26 mouse cellular contexts compared by ENCODE assay signal in genomic region chr12:57401126-57401525, GRCm38 (mm10).
DNase-seq lines count a peak whose midpoint lies in the region; ATAC-seq and TF ChIP-seq lines count a peak whose summit lies in the region.
"Had no signal": no experiment of that assay in that cellular context is flagged by ENCODE, and none has a peak within 500 bp of the region (broad histone marks: within the 10 kb centered on the region; RNA-seq: fewer than 3 reads in every experiment).

No protein-coding gene starts in this region.

- H3K27ac ChIP-seq in hindbrain, embryonic 15.5 days (replicated peaks), result no peak overlapping the region
- no peak overlapping the region for H3K27ac ChIP-seq in hindbrain, embryonic 11.5 days (ENCODE audit: low read depth, low read length)
- H3K27ac ChIP-seq in forebrain, embryonic 14.5 days (ENCODE audit: low read depth, low read length), result no peak overlapping the region
- H3K27ac ChIP-seq in midbrain, embryonic 12.5 days (replicated peaks), result no peak overlapping the region
- H3K27ac ChIP-seq in midbrain, postnatal 0 days (ENCODE audit: low read depth, low read length), result no peak overlapping the region
- H3K27ac ChIP-seq: gastrocnemius, adult 2 months; heart, adult 2 months; liver, embryonic 14.5 days; stomach, postnatal 0 days had no signal

- H3K9me3 ChIP-seq in hindbrain, embryonic 15.5 days, result no peaks in the 10 kb centered on the region
- no peaks in the 10 kb centered on the region for H3K9me3 ChIP-seq in hindbrain, embryonic 11.5 days (ENCODE audit: control insufficient read depth, low read length)
- H3K9me3 ChIP-seq in forebrain, embryonic 14.5 days (replicated peaks; ENCODE audit: control insufficient read depth, low read length), result no peaks in the 10 kb centered on the region
- H3K9me3 ChIP-seq in midbrain, embryonic 12.5 days, result no peaks in the 10 kb centered on the region
- H3K9me3 ChIP-seq in midbrain, postnatal 0 days (ENCODE audit: low read length), result no peaks in the 10 kb centered on the region
- H3K9me3 ChIP-seq: heart, embryonic 12.5 days had no signal

- no peaks in the 10 kb centered on the region for H3K27me3 ChIP-seq in hindbrain, embryonic 15.5 days
- H3K27me3 ChIP-seq in hindbrain, embryonic 11.5 days (ENCODE audit: control insufficient read depth, insufficient read depth, low read length), result no peaks in the 10 kb centered on the region
- H3K27me3 ChIP-seq in forebrain, embryonic 14.5 days (replicated peaks; ENCODE audit: control insufficient read depth, insufficient read depth, low read length), result no peaks in the 10 kb centered on the region
- H3K27me3 ChIP-seq in midbrain, embryonic 12.5 days, result peaks cover 4% of the 10 kb centered on the region; the same call in 1 of the 2 replicates
- no peaks in the 10 kb centered on the region for H3K27me3 ChIP-seq in midbrain, postnatal 0 days (ENCODE audit: insufficient read depth, low read length)
- H3K27me3 ChIP-seq: heart, embryonic 12.5 days had no signal

- WGBS in hindbrain, embryonic 15.5 days, result 38% methylated on average over 7 of the region's 7 CpGs
- 45% methylated on average over 7 of the region's 7 CpGs for WGBS in hindbrain, embryonic 11.5 days
- WGBS in forebrain, embryonic 14.5 days, result 5% methylated on average over 7 of the region's 7 CpGs
- 12% methylated on average over 7 of the region's 7 CpGs for WGBS in midbrain, embryonic 12.5 days
- WGBS in midbrain, postnatal 0 days, result 29% methylated on average over 7 of the region's 7 CpGs

- H3K36me3 ChIP-seq in hindbrain, embryonic 15.5 days, result no peaks in the 10 kb centered on the region
- H3K36me3 ChIP-seq in hindbrain, embryonic 11.5 days (ENCODE audit: control insufficient read depth, insufficient read depth, low read length), result no peaks in the 10 kb centered on the region
- H3K36me3 ChIP-seq in forebrain, embryonic 14.5 days (ENCODE audit: control insufficient read depth, insufficient read depth, low read length), result no peaks in the 10 kb centered on the region
- no peaks in the 10 kb centered on the region for H3K36me3 ChIP-seq in midbrain, embryonic 12.5 days
- H3K36me3 ChIP-seq in midbrain, postnatal 0 days (ENCODE audit: insufficient read depth, low read length), result no peaks in the 10 kb centered on the region
- H3K36me3 ChIP-seq: heart, embryonic 12.5 days had no signal

- 0 out of 2 replicates have a peak overlapping the region, but pooled peaks have one; percentile 2 for H3K4me2 ChIP-seq in hindbrain, embryonic 15.5 days
- H3K4me2 ChIP-seq in hindbrain, embryonic 11.5 days (replicated peaks; ENCODE audit: low read depth, low read length), result no peak overlapping the region
- no peak overlapping the region for H3K4me2 ChIP-seq in forebrain, embryonic 14.5 days (ENCODE audit: low read length)
- H3K4me2 ChIP-seq in midbrain, embryonic 12.5 days (replicated peaks), result peak overlapping the region; percentile 37
- no peak overlapping the region for H3K4me2 ChIP-seq in midbrain, postnatal 0 days (ENCODE audit: low read depth, low read length, poor library complexity, severe bottlenecking)
- H3K4me2 ChIP-seq: heart, embryonic 12.5 days had no signal

- no peaks in the 10 kb centered on the region for H3K4me1 ChIP-seq in hindbrain, embryonic 15.5 days (replicated peaks)
- no peaks in the 10 kb centered on the region for H3K4me1 ChIP-seq in hindbrain, embryonic 11.5 days (replicated peaks; ENCODE audit: control insufficient read depth, insufficient read depth, low read length)
- H3K4me1 ChIP-seq in forebrain, embryonic 14.5 days (ENCODE audit: control insufficient read depth, insufficient read depth, low read length), result peaks cover 12% of the 10 kb centered on the region; the same call in 1 of the 2 replicates
- peaks cover 24% of the 10 kb centered on the region for H3K4me1 ChIP-seq in midbrain, embryonic 12.5 days
- no peaks in the 10 kb centered on the region for H3K4me1 ChIP-seq in midbrain, postnatal 0 days (ENCODE audit: insufficient read depth, low read length)
- H3K4me1 ChIP-seq: heart, embryonic 12.5 days had no signal

- H3K4me3 ChIP-seq in hindbrain, embryonic 15.5 days, result no peak overlapping the region
- H3K4me3 ChIP-seq in hindbrain, embryonic 11.5 days (ENCODE audit: low read depth, low read length), result no peak overlapping the region
- no peak overlapping the region for H3K4me3 ChIP-seq in forebrain, embryonic 14.5 days (ENCODE audit: low read depth, low read length)
- H3K4me3 ChIP-seq in midbrain, embryonic 12.5 days, result no peak overlapping the region
- no peak overlapping the region for H3K4me3 ChIP-seq in midbrain, postnatal 0 days (ENCODE audit: low read depth, low read length)
- H3K4me3 ChIP-seq: gastrocnemius, adult 2 months; heart, adult 2 months; heart, embryonic 12.5 days had no signal

- no peak for TF ChIP-seq CTCF in midbrain, postnatal 0 days (IDR thresholded peaks at IDR 0.05)

- no peak overlapping the region for H3K9ac ChIP-seq in hindbrain, embryonic 15.5 days
- H3K9ac ChIP-seq in hindbrain, embryonic 11.5 days (ENCODE audit: low read depth, low read length), result no peak overlapping the region
- H3K9ac ChIP-seq in forebrain, embryonic 14.5 days (ENCODE audit: low read length), result no peak overlapping the region
- H3K9ac ChIP-seq in midbrain, embryonic 12.5 days (replicated peaks), result no peak overlapping the region
- no peak overlapping the region for H3K9ac ChIP-seq in midbrain, postnatal 0 days (replicated peaks; ENCODE audit: low read length, poor library complexity, severe bottlenecking)
- H3K9ac ChIP-seq: heart, embryonic 12.5 days; liver, embryonic 14.5 days had no signal

- no peak for DNase-seq in hindbrain, embryonic 11.5 days (ENCODE audit: low spot score)
- peak; percentile 24 for DNase-seq in forebrain, embryonic 14.5 days (ENCODE audit: low spot score)
- peak; percentile 17 for DNase-seq in midbrain, postnatal 0 days (ENCODE audit: low spot score)
- no peak for DNase-seq in heart, postnatal 4 days
- DNase-seq in natural killer cell, adult 2 months (ENCODE audit: low spot score in 2 of 2), result no peak
- DNase-seq: adrenal gland, postnatal 25 days; B cell, adult 2 months; cerebellum, adult 18-20 months; cerebellum, postnatal 25 days; gastrocnemius, adult 2 months; heart, adult 2 months; kidney, adult 11 months; kidney, postnatal 14 days; liver; lung, adult 2 months; lung, postnatal 14 days; right cerebral cortex, adult 18-20 months; spleen, adult 18-20 months; thymus, adult 18-20 months; thymus, postnatal 25 days had no signal

- ATAC-seq in hindbrain, embryonic 15.5 days (ENCODE audit: low FRiP score, low read depth), result no peak
- ATAC-seq in hindbrain, embryonic 11.5 days (ENCODE audit: low FRiP score), result no peak
- ATAC-seq in forebrain, embryonic 14.5 days, result 0 out of 2 replicates have a peak, but pooled peaks have one; percentile 37
- no peak for ATAC-seq in midbrain, embryonic 12.5 days (ENCODE audit: low FRiP score, low read depth)
- ATAC-seq in midbrain, postnatal 0 days (ENCODE audit: low FRiP score), result no peak
- ATAC-seq: inflammation-experienced regulatory T-cells, adult 6 months had no signal

Comparison
In these comparisons a context has a peak if more than half of its experiments do, and no peak if none do; other contexts are left out.
1. H3K4me2 ChIP-seq: peak in hindbrain, embryonic 15.5 days (single experiment) and midbrain, embryonic 12.5 days (single experiment); none in hindbrain, embryonic 11.5 days (single experiment), forebrain, embryonic 14.5 days (single experiment) and midbrain, postnatal 0 days (single experiment).
2. DNase-seq: peak in forebrain, embryonic 14.5 days (single experiment) and midbrain, postnatal 0 days (single experiment); none in hindbrain, embryonic 11.5 days (single experiment), heart, postnatal 4 days (single experiment) and natural killer cell, adult 2 months (0 of 2).